Mouse (Mus musculus): ENCODE data around the gene Mrln. TPM values are rescaled to one million over a fixed set of nuclear protein-coding genes. Genes with fewer than 3 reads are reported as not detected.
A peak's percentile ranks its signal among the peaks of the same experiment; 100 is the strongest.

Gene Mrln
- polyA plus RNA-seq, 1 experiment from 2014 or later: 0.59 TPM

DNA sequence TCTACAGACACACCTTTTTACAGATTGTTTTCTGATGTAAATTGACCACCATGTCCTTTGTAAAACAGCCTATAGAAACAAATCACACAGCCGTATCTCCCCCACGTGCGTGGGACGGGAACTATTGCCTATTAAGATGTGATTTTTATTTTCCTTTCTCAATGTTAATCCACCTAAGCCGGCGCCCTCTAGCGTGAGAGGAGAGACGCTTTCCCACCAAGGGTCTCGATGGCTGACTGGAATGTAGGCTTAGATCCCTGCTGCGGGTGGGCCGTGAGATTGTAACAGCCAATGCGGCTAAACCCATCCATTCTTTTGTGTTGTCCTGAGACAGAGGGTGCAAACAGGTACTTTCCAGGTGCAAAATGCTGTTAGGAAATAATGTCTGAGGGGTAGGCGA is 14.6 kb upstream of the Mrln start:
- no peak overlapping the region for H3K4me2 ChIP-seq (replicated peaks)
- H3K27me3 ChIP-seq (ENCODE audit: control insufficient read depth, insufficient read depth, low read length): no peaks in the 10 kb centered on the region
- 86% methylated on average over 13 of the region's 13 CpGs for WGBS
- no peak overlapping the region for H3K9ac ChIP-seq
- DNase-seq (ENCODE audit: low spot score) (no peak), ATAC-seq (ENCODE audit: low FRiP score) (no peak)
- H3K27ac ChIP-seq: no peak overlapping the region
- H3K36me3 ChIP-seq (replicated peaks; ENCODE audit: control insufficient read depth, insufficient read depth): peaks cover 57% of the 10 kb centered on the region
- no peak overlapping the region for H3K4me3 ChIP-seq (replicated peaks; ENCODE audit: low read length)
- no peaks in the 10 kb centered on the region for H3K9me3 ChIP-seq (ENCODE audit: control insufficient read depth, low read length)
- H3K4me1 ChIP-seq (replicated peaks; ENCODE audit: control insufficient read depth, insufficient read depth, low read length): no peaks in the 10 kb centered on the region

GRCm38 (mm10) chr10:70194283-70194682 is 10.2 kb upstream of the Mrln start:
- Histone ChIP-seq H3K9me3 (ENCODE audit: control insufficient read depth, low read length) (no peaks in the 10 kb centered on the region), H3K27ac (no peak overlapping the region), H3K4me2 (replicated peaks) (no peak overlapping the region), H3K4me3 (replicated peaks; ENCODE audit: low read length) (no peak overlapping the region), H3K27me3 (ENCODE audit: control insufficient read depth, insufficient read depth, low read length) (no peaks in the 10 kb centered on the region), H3K9ac (no peak overlapping the region), H3K4me1 (replicated peaks; ENCODE audit: control insufficient read depth, insufficient read depth, low read length) (no peaks in the 10 kb centered on the region), H3K36me3 (replicated peaks; ENCODE audit: control insufficient read depth, insufficient read depth) (peaks cover 33% of the 10 kb centered on the region)
- WGBS: 80% methylated on average over 9 of the region's 9 CpGs
- no peak for ATAC-seq (ENCODE audit: low FRiP score)
- no peak for DNase-seq (ENCODE audit: low spot score)

- ATAC-seq (ENCODE audit: low FRiP score) (no peak), DNase-seq (ENCODE audit: low spot score) (no peak)
- Histone ChIP-seq H3K36me3 (replicated peaks; ENCODE audit: control insufficient read depth, insufficient read depth) (peaks cover 23% of the 10 kb centered on the region), H3K9ac (no peak overlapping the region), H3K4me1 (replicated peaks; ENCODE audit: control insufficient read depth, insufficient read depth, low read length) (no peaks in the 10 kb centered on the region), H3K4me3 (replicated peaks; ENCODE audit: low read length) (no peak overlapping the region), H3K9me3 (ENCODE audit: control insufficient read depth, low read length) (no peaks in the 10 kb centered on the region), H3K4me2 (replicated peaks) (no peak overlapping the region), H3K27ac (no peak overlapping the region), H3K27me3 (ENCODE audit: control insufficient read depth, insufficient read depth, low read length) (no peaks in the 10 kb centered on the region)
- WGBS: 78% methylated on average over 7 of the region's 7 CpGs
These were observed 9.2 kb upstream of the Mrln start for GRCm38 (mm10) chr10:70195279-70195678.

DNA sequence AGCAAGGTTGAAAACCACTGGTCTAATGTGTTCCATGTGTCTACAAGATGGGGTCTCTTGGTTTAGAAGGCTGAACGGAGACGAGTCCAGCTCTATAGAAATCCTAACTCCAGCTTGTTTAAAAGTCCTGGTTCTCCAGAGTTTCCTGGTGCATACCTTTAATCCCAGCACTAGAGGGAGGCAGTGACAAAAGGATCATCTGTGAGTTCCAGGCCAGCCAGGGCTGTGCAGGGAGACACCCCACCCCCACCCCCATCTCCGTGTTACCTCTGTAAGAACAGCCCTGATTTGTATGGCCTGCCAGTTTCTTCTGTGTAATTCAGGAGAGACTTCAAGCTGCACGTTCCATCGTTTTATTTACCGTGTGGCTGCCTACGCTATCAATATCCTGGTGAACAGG is 8.7 kb upstream of the Mrln start:
- DNase-seq (ENCODE audit: low spot score): peak; percentile 32
- no peak for ATAC-seq (ENCODE audit: low FRiP score)
- H3K27ac ChIP-seq: no peak overlapping the region
- H3K4me1 ChIP-seq (replicated peaks; ENCODE audit: control insufficient read depth, insufficient read depth, low read length): no peaks in the 10 kb centered on the region
- no peaks in the 10 kb centered on the region for H3K9me3 ChIP-seq (ENCODE audit: control insufficient read depth, low read length)
- H3K9ac ChIP-seq: no peak overlapping the region
- no peaks in the 10 kb centered on the region for H3K27me3 ChIP-seq (ENCODE audit: control insufficient read depth, insufficient read depth, low read length)
- no peak overlapping the region for H3K4me2 ChIP-seq (replicated peaks)
- 64% methylated on average over 7 of the region's 7 CpGs for WGBS
- H3K4me3 ChIP-seq (replicated peaks; ENCODE audit: low read length): no peak overlapping the region
- peaks cover 18% of the 10 kb centered on the region for H3K36me3 ChIP-seq (replicated peaks; ENCODE audit: control insufficient read depth, insufficient read depth)

DNA sequence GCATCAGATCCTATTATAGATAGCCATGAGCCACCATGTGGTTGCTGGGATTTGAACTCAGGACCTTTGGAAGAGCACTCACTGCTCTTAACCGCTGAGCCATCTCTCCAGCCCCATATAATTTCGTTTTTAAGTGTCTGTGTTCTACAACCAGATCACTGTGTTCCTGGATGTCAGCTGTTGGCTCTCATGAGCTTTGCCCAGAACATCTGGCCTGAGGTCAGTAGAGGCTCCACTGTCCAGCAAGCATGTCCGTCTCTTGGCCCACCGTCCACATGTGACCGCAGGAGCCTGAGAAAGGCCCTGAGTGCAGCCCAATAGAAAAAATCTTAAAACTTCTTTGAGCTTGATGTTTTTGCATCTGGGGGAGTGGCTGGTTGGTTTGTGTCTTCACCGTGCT is 7.8 kb upstream of the Mrln start:
- WGBS: 91% methylated on average over 6 of the region's 6 CpGs
- H3K27me3 ChIP-seq (ENCODE audit: control insufficient read depth, insufficient read depth, low read length): no peaks in the 10 kb centered on the region
- H3K4me3 ChIP-seq (replicated peaks; ENCODE audit: low read length): no peak overlapping the region
- no peak overlapping the region for H3K27ac ChIP-seq
- no peaks in the 10 kb centered on the region for H3K9me3 ChIP-seq (ENCODE audit: control insufficient read depth, low read length)
- H3K9ac ChIP-seq: no peak overlapping the region
- DNase-seq (ENCODE audit: low spot score) (no peak), ATAC-seq (ENCODE audit: low FRiP score) (no peak)
- no peaks in the 10 kb centered on the region for H3K4me1 ChIP-seq (replicated peaks; ENCODE audit: control insufficient read depth, insufficient read depth, low read length)
- H3K4me2 ChIP-seq (replicated peaks): no peak overlapping the region
- peaks cover 16% of the 10 kb centered on the region for H3K36me3 ChIP-seq (replicated peaks; ENCODE audit: control insufficient read depth, insufficient read depth)

- no peaks in the 10 kb centered on the region for H3K9me3 ChIP-seq (ENCODE audit: control insufficient read depth, low read length)
- 72% methylated on average over 2 of the region's 2 CpGs for WGBS
- H3K27ac ChIP-seq: no peak overlapping the region
- no peaks in the 10 kb centered on the region for H3K27me3 ChIP-seq (ENCODE audit: control insufficient read depth, insufficient read depth, low read length)
- H3K4me3 ChIP-seq (replicated peaks; ENCODE audit: low read length): no peak overlapping the region
- peaks cover 13% of the 10 kb centered on the region for H3K36me3 ChIP-seq (replicated peaks; ENCODE audit: control insufficient read depth, insufficient read depth)
- no peak overlapping the region for H3K9ac ChIP-seq
- H3K4me1 ChIP-seq (replicated peaks; ENCODE audit: control insufficient read depth, insufficient read depth, low read length): no peaks in the 10 kb centered on the region
- H3K4me2 ChIP-seq (replicated peaks): no peak overlapping the region
- ATAC-seq (ENCODE audit: low FRiP score) (no peak), DNase-seq (ENCODE audit: low spot score) (no peak)
These were observed 6.9 kb upstream of the Mrln start for GRCm38 (mm10) chr10:70197601-70198000.

DNA sequence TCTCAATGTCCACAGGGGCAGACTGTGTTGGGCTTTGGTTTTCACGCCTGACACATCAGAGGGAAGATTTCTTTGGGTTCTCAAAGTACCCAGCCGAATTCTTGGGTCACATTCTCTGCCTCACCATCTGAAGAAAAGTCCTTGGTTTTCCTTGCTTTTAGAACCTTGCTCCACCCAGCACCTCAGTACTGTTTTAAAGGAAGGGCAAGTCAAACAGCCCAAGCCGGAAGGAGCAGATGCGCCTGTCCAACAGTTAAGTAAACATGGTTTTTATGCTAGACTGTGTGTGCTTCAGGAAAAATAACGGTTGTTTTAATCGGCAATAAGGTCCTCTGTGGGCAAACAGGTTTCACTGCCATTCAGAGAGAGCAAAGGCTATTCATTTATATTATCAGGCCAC is 6.5 kb upstream of the Mrln start:
- Histone ChIP-seq H3K27me3 (ENCODE audit: control insufficient read depth, insufficient read depth, low read length) (no peaks in the 10 kb centered on the region), H3K9ac (no peak overlapping the region), H3K4me3 (replicated peaks; ENCODE audit: low read length) (no peak overlapping the region), H3K4me2 (replicated peaks) (no peak overlapping the region), H3K27ac (no peak overlapping the region), H3K4me1 (replicated peaks; ENCODE audit: control insufficient read depth, insufficient read depth, low read length) (no peaks in the 10 kb centered on the region), H3K9me3 (ENCODE audit: control insufficient read depth, low read length) (no peaks in the 10 kb centered on the region), H3K36me3 (replicated peaks; ENCODE audit: control insufficient read depth, insufficient read depth) (peaks cover 9% of the 10 kb centered on the region; the same call in 1 of the 2 replicates)
- DNase-seq (ENCODE audit: low spot score) (no peak), ATAC-seq (ENCODE audit: low FRiP score) (no peak)
- 81% methylated on average over 6 of the region's 6 CpGs for WGBS

DNA sequence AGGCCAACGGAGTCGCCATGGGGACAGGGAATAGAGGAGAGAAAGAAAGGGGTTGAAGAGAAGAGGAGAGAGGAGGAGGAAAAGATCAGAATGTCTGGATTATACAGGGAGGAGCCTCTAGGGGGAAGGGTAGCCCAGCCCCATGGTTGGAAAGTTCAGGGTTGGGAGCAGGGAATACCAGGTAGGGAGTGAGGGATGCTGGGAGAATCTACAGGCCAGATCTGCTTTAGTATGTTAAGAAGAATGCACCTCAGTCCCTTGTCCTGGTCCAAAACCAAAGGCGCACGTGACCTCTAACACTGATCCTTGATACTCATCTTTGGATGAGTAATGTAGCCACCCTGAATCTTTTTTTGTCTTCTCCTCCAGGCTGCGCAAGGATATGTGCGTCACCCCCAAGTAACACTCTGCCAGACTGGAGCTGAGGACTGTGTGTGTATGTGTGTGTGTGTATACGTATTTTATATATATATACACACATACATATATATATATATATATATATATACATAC is 5.5 kb upstream of the Mrln start:
- no peak overlapping the region for H3K9ac ChIP-seq
- no peaks in the 10 kb centered on the region for H3K9me3 ChIP-seq (ENCODE audit: control insufficient read depth, low read length)
- H3K4me1 ChIP-seq (replicated peaks; ENCODE audit: control insufficient read depth, insufficient read depth, low read length): no peaks in the 10 kb centered on the region
- DNase-seq (ENCODE audit: low spot score): no peak
- H3K4me2 ChIP-seq (replicated peaks): no peak overlapping the region
- 92% methylated on average over 7 of the region's 7 CpGs for WGBS
- H3K36me3 ChIP-seq (replicated peaks; ENCODE audit: control insufficient read depth, insufficient read depth): no peaks in the 10 kb centered on the region
- no peak overlapping the region for H3K27ac ChIP-seq
- H3K4me3 ChIP-seq (replicated peaks; ENCODE audit: low read length): no peak overlapping the region
- no peak for ATAC-seq (ENCODE audit: low FRiP score)
- no peaks in the 10 kb centered on the region for H3K27me3 ChIP-seq (ENCODE audit: control insufficient read depth, insufficient read depth, low read length)

DNA sequence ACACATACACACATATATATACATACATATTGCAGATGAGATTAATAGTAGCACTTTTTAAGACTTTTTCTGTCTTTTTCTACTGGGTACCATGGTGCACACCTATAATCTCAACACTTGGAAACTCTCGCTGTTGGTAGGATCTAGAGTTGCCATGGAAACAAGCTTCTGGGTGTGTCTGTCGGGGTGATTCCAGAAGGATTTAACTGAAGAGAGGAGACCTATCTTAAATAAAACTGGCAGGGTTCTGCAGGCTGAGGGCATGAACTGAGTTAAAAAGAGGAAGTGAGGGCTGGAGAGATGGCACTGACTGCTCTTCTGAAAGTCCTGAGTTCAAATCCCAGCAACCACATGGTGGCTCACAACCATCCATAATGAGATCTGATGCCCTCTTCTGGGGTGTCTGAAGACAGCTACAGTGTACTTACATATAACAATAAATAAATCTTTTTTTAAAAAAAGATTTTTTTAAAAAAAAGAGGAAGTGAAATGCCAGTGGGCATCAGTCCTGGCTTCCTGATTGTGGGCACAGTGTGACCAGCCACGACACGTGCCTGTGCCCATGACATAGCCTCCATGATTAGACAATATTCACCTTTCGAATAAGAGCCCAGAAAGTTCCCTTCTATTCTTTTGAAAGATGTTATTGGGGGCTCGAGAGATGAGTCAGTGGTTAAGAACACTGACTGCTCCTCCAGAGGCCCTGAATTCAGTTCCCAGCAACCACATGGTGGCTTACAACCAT is 4.8 kb upstream of the Mrln start:
- DNase-seq (ENCODE audit: low spot score) (no peak), ATAC-seq (ENCODE audit: low FRiP score) (no peak)
- Histone ChIP-seq H3K9ac (no peak overlapping the region), H3K4me1 (replicated peaks; ENCODE audit: control insufficient read depth, insufficient read depth, low read length) (no peaks in the 10 kb centered on the region), H3K27ac (no peak overlapping the region), H3K4me3 (replicated peaks; ENCODE audit: low read length) (no peak overlapping the region), H3K36me3 (replicated peaks; ENCODE audit: control insufficient read depth, insufficient read depth) (no peaks in the 10 kb centered on the region), H3K9me3 (ENCODE audit: control insufficient read depth, low read length) (no peaks in the 10 kb centered on the region), H3K4me2 (replicated peaks) (no peak overlapping the region), H3K27me3 (ENCODE audit: control insufficient read depth, insufficient read depth, low read length) (no peaks in the 10 kb centered on the region)
- 85% methylated on average over 6 of the region's 6 CpGs for WGBS
